Mouse (Mus musculus): ENCODE results near the gene Cdc42bpa.

GRCm38 (mm10) chr1:180175635-180176034 is 215.4 kb downstream of the Cdc42bpa start:
- TF ChIP-seq CTCF (IDR thresholded peaks at IDR 0.05; ENCODE audit: low read depth) (no peak), EP300 (IDR thresholded peaks at IDR 0.05; ENCODE audit: low read depth) (no peak)
